Mouse (Mus musculus): ENCODE results near the gene Wipf2. TPM values are rescaled to one million over a fixed set of nuclear protein-coding genes. Genes with fewer than 3 reads are reported as not detected.
"Not testable (repeated sequence)": the region's sequence is repeated elsewhere in the genome, so short reads cannot be mapped to it uniquely, and the experiment has no call there.

Gene Wipf2
- 6.3 and 7.4 TPM in 2 replicates for polyA plus RNA-seq (2014; fragmentation: Nextera tagmentation; extraction: Ambion mirVana)

DNA sequence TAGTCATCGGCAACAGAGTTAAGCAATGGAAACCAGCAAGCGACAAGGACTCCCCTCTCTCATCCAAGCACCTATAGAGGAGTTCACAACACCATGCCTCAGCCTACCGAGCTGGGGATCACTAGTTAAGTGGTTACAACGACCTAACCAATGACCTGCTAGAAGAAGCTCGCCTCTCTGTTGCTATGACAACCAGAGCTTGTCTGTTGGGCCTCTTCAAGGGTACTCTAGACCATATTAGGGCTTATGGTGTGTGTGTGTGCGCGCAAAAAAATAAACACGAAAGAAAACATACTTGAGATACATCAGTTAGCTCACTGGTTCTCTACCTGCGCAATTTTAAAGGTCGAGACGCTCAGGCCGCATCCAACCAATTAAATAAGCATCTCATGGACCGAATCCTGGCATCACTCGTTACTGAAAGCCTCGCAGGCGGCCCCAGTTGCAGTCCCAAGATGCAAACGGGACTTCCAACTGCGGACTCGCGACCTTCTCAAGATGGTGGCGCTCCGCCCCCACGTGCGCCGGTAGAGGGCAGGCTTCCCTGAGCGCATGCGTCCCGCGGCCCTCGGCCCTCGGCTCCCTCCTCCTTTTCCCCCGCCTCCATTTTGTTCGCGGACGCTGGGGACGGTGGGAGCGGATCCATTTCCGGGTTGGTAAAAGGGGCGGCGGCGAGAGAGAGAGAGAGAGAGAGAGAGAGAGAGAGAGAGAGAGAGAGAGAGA, at the start of gene Wipf2:
Gene Wipf2 (plus strand): TSS at position 611 of the 723 bp plus-strand sequence.
- peak; percentile 88 for ATAC-seq (ENCODE audit: insufficient number of reproducible peaks, low FRiP score, low TSS enrichment, low read depth)
- peak within 1 kb of the TSS; percentile 78 for H3K27ac ChIP-seq (replicated peaks; ENCODE audit: low read depth, low read length)
- H3K36me3 ChIP-seq (ENCODE audit: control insufficient read depth, insufficient read depth, low read length), result peaks cover 9% of the 10 kb centered on the region; the same call in 1 of the 2 replicates
- H3K4me3 ChIP-seq (ENCODE audit: low read depth, low read length), result peak within 1 kb of the TSS; percentile 44
- peak within 1 kb of the TSS; percentile 59 for H3K9ac ChIP-seq (ENCODE audit: low read length)
- no peaks in the 10 kb centered on the region for H3K27me3 ChIP-seq (ENCODE audit: control insufficient read depth, insufficient read depth, low read length)
- H3K4me2 ChIP-seq (ENCODE audit: low read depth, severe bottlenecking), result peak within 1 kb of the TSS; percentile 70
- 8% methylated on average over 35 of the region's 41 CpGs for WGBS
- 0 out of 2 replicates have a peak, but pooled peaks cover 6% of the 10 kb centered on the region for H3K4me1 ChIP-seq (ENCODE audit: control insufficient read depth, insufficient read depth, low read length)
- DNase-seq (ENCODE audit: low spot score), result peak; percentile 96
- H3K9me3 ChIP-seq (ENCODE audit: control insufficient read depth, low read length), result no peaks in the 10 kb centered on the region

DNA sequence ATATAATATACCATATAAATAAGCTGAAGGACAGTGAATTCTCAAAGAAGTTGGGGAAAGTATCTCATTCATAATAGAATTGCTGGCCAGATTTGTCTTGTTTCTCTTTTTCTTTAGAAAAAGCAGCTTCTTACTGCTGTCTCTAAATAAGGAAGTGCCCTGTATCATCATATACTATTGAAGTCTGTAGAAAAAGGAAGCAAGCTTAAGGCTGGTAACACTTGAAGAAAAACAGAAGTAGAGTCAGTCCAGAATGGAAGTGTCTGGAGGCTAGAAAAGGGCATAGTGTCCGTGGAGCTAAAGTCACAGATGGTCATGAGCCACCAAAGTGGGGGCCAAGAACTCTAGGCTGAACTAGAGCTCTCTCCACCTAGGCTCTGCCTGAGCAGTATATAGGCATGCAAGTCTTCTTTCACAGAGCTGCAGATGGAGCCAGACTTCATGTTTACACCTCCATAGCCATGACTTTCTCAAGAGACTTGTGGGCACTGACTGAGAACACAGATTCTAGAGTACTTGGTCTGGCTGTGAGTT, 46.7 kb upstream of the Wipf2 start:
- 93% methylated on average over 1 of the region's 1 CpGs for WGBS

DNA sequence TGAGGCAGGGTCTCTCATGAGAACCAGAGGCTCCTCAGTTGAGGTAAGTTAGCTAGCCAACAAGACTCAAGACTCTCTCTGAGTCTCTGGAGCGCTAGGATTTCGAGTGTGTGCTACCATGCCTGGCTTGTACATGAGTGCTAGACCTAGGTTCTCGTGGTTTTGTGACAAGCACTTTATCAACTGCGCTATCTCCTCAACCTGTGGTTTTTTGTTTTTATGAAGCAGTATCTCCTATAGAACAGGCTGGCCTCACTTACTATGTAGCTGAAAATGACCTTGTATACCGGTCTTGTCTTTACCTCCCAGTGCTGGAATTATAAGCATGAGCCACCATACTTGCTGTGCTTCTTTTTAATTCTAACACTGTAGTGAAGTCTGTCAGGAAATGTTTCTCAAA, 42.5 kb upstream of the Wipf2 start:
- peaks cover 51% of the 10 kb centered on the region for H3K36me3 ChIP-seq (ENCODE audit: control insufficient read depth, insufficient read depth, low read length)

More for the DNA sequence above, 46.7 kb upstream of the Wipf2 start:
- ATAC-seq (ENCODE audit: insufficient number of reproducible peaks, low FRiP score, low TSS enrichment, low read depth) (no peak), DNase-seq (ENCODE audit: low spot score) (no peak)
- Histone ChIP-seq H3K9ac (ENCODE audit: low read length) (no peak overlapping the region), H3K27ac (replicated peaks; ENCODE audit: low read depth, low read length) (no peak overlapping the region), H3K27me3 (ENCODE audit: control insufficient read depth, insufficient read depth, low read length) (no peaks in the 10 kb centered on the region), H3K4me2 (ENCODE audit: low read depth, severe bottlenecking) (no peak overlapping the region), H3K4me3 (ENCODE audit: low read depth, low read length) (no peak overlapping the region), H3K9me3 (ENCODE audit: control insufficient read depth, low read length) (no peaks in the 10 kb centered on the region), H3K4me1 (ENCODE audit: control insufficient read depth, insufficient read depth, low read length) (no peaks in the 10 kb centered on the region), H3K36me3 (ENCODE audit: control insufficient read depth, insufficient read depth, low read length) (peaks cover 38% of the 10 kb centered on the region)

DNA sequence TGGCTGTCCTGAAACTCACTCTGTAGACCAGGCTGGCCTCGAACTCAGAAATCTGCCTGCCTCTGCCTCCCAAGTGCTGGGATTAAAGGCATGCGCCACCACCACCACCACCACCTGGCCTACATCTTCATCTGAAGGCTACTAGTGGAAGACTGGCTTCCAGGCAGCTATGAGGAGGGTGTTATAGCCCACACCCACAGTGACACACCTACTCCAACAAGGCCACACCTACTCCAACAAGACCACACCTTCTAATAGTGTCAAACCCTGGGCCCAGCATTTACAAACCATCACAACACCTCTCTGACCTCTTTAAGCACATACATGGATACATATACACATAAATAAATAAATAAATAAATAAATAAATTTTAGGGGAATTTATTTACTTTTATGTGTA, 37.4 kb upstream of the Wipf2 start:
- not testable (repeated sequence) for H3K27me3 ChIP-seq (ENCODE audit: control insufficient read depth, insufficient read depth, low read length); H3K9ac ChIP-seq (ENCODE audit: low read length); H3K4me2 ChIP-seq (ENCODE audit: low read depth, severe bottlenecking); H3K27ac ChIP-seq (replicated peaks; ENCODE audit: low read depth, low read length); H3K4me3 ChIP-seq (ENCODE audit: low read depth, low read length); H3K9me3 ChIP-seq (ENCODE audit: control insufficient read depth, low read length); DNase-seq (ENCODE audit: low spot score); ATAC-seq (ENCODE audit: insufficient number of reproducible peaks, low FRiP score, low TSS enrichment, low read depth); H3K4me1 ChIP-seq (ENCODE audit: control insufficient read depth, insufficient read depth, low read length)
- WGBS, result 92% methylated on average over 2 of the region's 2 CpGs
- H3K36me3 ChIP-seq (ENCODE audit: control insufficient read depth, insufficient read depth, low read length), result peaks cover 44% of the 10 kb centered on the region

More for the DNA sequence above, 42.5 kb upstream of the Wipf2 start:
- no peak for ATAC-seq (ENCODE audit: insufficient number of reproducible peaks, low FRiP score, low TSS enrichment, low read depth)
- Histone ChIP-seq H3K9me3 (ENCODE audit: control insufficient read depth, low read length) (no peaks in the 10 kb centered on the region), H3K4me2 (ENCODE audit: low read depth, severe bottlenecking) (no peak overlapping the region), H3K27me3 (ENCODE audit: control insufficient read depth, insufficient read depth, low read length) (no peaks in the 10 kb centered on the region), H3K27ac (replicated peaks; ENCODE audit: low read depth, low read length) (no peak overlapping the region), H3K4me3 (ENCODE audit: low read depth, low read length) (no peak overlapping the region), H3K4me1 (ENCODE audit: control insufficient read depth, insufficient read depth, low read length) (no peaks in the 10 kb centered on the region), H3K9ac (ENCODE audit: low read length) (no peak overlapping the region)
- 95% methylated on average over 5 of the region's 5 CpGs for WGBS
- DNase-seq (ENCODE audit: low spot score), result no peak

DNA sequence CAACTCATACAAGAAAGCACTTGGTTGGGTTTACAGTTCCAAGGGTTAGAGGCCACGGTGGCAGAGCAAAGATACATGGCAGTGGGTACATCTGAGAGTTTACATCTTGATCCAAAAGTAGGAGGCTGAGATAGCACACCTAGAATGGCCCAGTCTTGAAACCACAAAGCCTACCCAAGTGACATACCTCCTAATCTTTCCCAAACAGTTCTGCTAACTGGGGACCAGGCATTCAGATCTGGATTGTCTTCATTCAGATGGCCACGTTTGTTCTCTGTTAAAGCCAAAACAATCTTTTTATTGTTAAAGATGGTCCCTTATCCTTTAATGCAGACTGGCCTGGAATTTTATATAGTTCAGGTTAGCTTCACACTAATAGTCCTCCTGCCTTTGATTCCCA, 35.6 kb upstream of the Wipf2 start:
- 93% methylated on average over 2 of the region's 2 CpGs for WGBS
- Histone ChIP-seq H3K4me1 (ENCODE audit: control insufficient read depth, insufficient read depth, low read length) (no peaks in the 10 kb centered on the region), H3K27me3 (ENCODE audit: control insufficient read depth, insufficient read depth, low read length) (no peaks in the 10 kb centered on the region), H3K36me3 (ENCODE audit: control insufficient read depth, insufficient read depth, low read length) (peaks cover 41% of the 10 kb centered on the region), H3K4me3 (ENCODE audit: low read depth, low read length) (no peak overlapping the region), H3K9ac (ENCODE audit: low read length) (no peak overlapping the region), H3K9me3 (ENCODE audit: control insufficient read depth, low read length) (no peaks in the 10 kb centered on the region), H3K27ac (replicated peaks; ENCODE audit: low read depth, low read length) (no peak overlapping the region), H3K4me2 (ENCODE audit: low read depth, severe bottlenecking) (no peak overlapping the region)
- DNase-seq (ENCODE audit: low spot score) (no peak), ATAC-seq (ENCODE audit: insufficient number of reproducible peaks, low FRiP score, low TSS enrichment, low read depth) (no peak)

DNA sequence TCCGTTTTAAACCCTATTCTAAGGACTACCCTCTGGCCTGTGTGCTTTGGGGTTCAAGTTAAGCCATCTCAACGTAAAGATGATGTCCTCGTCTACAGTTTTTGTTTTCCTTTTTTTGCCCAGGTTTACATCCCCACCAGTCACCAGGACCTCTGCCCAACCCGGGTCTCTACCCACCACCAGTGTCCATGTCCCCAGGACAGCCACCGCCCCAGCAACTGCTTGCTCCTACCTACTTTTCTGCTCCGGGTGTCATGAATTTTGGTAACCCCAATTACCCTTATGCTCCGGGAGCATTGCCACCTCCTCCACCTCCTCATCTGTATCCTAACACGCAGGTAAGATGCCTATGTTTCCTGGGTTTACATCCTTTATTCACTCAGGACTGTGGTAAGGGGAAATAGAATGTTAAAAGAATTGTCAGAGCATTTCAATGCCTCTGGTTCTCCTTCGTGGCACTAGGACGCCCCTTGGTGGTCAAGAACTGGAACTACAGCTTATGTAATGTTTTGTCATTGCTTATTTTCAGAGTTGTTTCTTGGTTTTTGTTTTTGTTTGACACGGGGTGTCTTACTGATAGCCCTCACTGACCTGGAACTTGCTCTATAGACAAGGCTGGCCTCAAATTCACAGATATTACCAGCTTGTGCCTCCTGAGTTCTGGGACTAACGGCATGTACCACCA, 34.2 kb upstream of the Wipf2 start:
- WGBS, result 77% methylated on average over 12 of the region's 12 CpGs
- H3K4me1 ChIP-seq (ENCODE audit: control insufficient read depth, insufficient read depth, low read length), result no peaks in the 10 kb centered on the region
- DNase-seq (ENCODE audit: low spot score) (no peak), ATAC-seq (ENCODE audit: insufficient number of reproducible peaks, low FRiP score, low TSS enrichment, low read depth) (no peak)
- H3K9ac ChIP-seq (ENCODE audit: low read length), result no peak overlapping the region
- no peak overlapping the region for H3K4me3 ChIP-seq (ENCODE audit: low read depth, low read length)
- H3K9me3 ChIP-seq (ENCODE audit: control insufficient read depth, low read length), result no peaks in the 10 kb centered on the region
- no peaks in the 10 kb centered on the region for H3K27me3 ChIP-seq (ENCODE audit: control insufficient read depth, insufficient read depth, low read length)
- no peak overlapping the region for H3K27ac ChIP-seq (replicated peaks; ENCODE audit: low read depth, low read length)
- no peak overlapping the region for H3K4me2 ChIP-seq (ENCODE audit: low read depth, severe bottlenecking)
- peaks cover 38% of the 10 kb centered on the region for H3K36me3 ChIP-seq (ENCODE audit: control insufficient read depth, insufficient read depth, low read length)

DNA sequence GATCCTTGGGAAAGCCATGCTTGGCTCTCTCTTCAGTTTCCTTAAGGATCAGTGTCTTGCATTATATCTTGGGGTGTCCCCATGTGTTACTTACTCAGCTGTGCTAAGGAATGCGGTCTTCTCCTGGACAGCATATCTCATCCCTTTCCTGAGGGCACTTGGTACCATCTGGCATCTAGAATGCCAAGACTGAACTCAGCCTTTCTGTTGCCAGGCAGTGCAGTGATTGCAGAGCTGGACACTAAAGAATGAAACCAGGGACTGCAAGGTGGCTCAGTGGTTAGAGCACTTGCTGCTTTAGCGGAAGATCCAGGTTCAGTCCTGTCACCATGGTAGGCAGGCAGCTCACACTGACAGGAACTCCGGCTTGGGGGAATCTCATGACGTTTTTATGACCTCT, 33.6 kb upstream of the Wipf2 start:
- ATAC-seq (ENCODE audit: insufficient number of reproducible peaks, low FRiP score, low TSS enrichment, low read depth) (no peak), DNase-seq (ENCODE audit: low spot score) (no peak)
- H3K4me2 ChIP-seq (ENCODE audit: low read depth, severe bottlenecking), result no peak overlapping the region
- peaks cover 43% of the 10 kb centered on the region for H3K36me3 ChIP-seq (ENCODE audit: control insufficient read depth, insufficient read depth, low read length)
- H3K27ac ChIP-seq (replicated peaks; ENCODE audit: low read depth, low read length), result no peak overlapping the region
- no peak overlapping the region for H3K9ac ChIP-seq (ENCODE audit: low read length)
- H3K4me3 ChIP-seq (ENCODE audit: low read depth, low read length), result no peak overlapping the region
- no peaks in the 10 kb centered on the region for H3K9me3 ChIP-seq (ENCODE audit: control insufficient read depth, low read length)
- H3K27me3 ChIP-seq (ENCODE audit: control insufficient read depth, insufficient read depth, low read length), result no peaks in the 10 kb centered on the region
- 76% methylated on average over 4 of the region's 4 CpGs for WGBS
- no peaks in the 10 kb centered on the region for H3K4me1 ChIP-seq (ENCODE audit: control insufficient read depth, insufficient read depth, low read length)

DNA sequence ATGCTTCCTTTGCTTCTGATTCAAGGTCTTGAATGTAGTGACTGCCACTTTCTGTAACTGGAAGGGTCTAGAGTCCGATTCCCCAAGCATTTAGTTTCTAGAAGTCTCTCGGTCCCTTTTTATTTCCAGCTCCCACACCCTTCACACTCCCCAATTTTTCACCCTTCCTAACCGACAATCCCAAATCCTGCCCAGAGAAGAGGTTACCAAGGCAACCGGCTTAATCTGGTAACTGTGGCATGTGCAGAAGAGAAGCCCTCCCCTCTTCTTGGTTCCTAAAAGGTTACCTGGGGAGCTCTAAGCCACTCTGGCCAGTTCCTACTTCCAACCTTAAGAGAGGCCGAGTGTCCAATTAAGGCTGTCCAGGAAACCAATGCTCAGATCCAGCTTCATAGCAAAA, 28.1 kb upstream of the Wipf2 start:
- H3K9me3 ChIP-seq (ENCODE audit: control insufficient read depth, low read length), result no peaks in the 10 kb centered on the region
- H3K4me2 ChIP-seq (ENCODE audit: low read depth, severe bottlenecking), result no peak overlapping the region
- no peak for DNase-seq (ENCODE audit: low spot score)
- H3K9ac ChIP-seq (ENCODE audit: low read length), result no peak overlapping the region
- peaks cover 7% of the 10 kb centered on the region; the same call in 1 of the 2 replicates for H3K4me1 ChIP-seq (ENCODE audit: control insufficient read depth, insufficient read depth, low read length)
- 53% methylated on average over 5 of the region's 5 CpGs for WGBS
- no peak overlapping the region for H3K4me3 ChIP-seq (ENCODE audit: low read depth, low read length)
- H3K27ac ChIP-seq (replicated peaks; ENCODE audit: low read depth, low read length), result no peak overlapping the region
- H3K36me3 ChIP-seq (ENCODE audit: control insufficient read depth, insufficient read depth, low read length), result peaks cover 24% of the 10 kb centered on the region
- ATAC-seq (ENCODE audit: insufficient number of reproducible peaks, low FRiP score, low TSS enrichment, low read depth), result no peak
- peaks cover 12% of the 10 kb centered on the region for H3K27me3 ChIP-seq (ENCODE audit: control insufficient read depth, insufficient read depth, low read length)

Data from limb, embryonic 11.5 days (tissue).